Mouse (Mus musculus) embryonic facial prominence, embryonic 14.5 days (tissue): ENCODE results near the gene Zar1l. TPM values are rescaled to one million over a fixed set of nuclear protein-coding genes. Genes with fewer than 3 reads are reported as not detected.

Experiments
- ATAC-seq: fragments of 200-750 bp; cut with Nextera tagmentation; 2 replicates; pipeline ENCODE4 v1.8.0; 2017; ENCODE audit warnings: low read depth, moderate number of reproducible peaks, moderate TSS enrichment
- DNase-seq: peaks from one replicate; pipeline ENCODE4 v3.0.0-alpha.2; 2015; ENCODE audit warnings: low spot score
- H3K27ac ChIP-seq: fragments of 300-500 bp; sonication (generic); replicated peaks from 2 replicates; pipeline ENCODE4 v1.5.1; 2014; ENCODE audit warnings: low read depth, mild to moderate bottlenecking, low read length, moderate library complexity
- H3K27me3 ChIP-seq: fragments of 300-500 bp; sonication (generic); replicated peaks from 2 replicates; pipeline ENCODE4 v1.6.1; 2014; ENCODE audit warnings: low read length; ENCODE audit not compliant: control insufficient read depth, insufficient read depth
- H3K36me3 ChIP-seq: fragments of 300-500 bp; sonication (generic); 2 replicates; pipeline ENCODE4 v1.6.1; 2014; ENCODE audit warnings: low read length, mixed read lengths; ENCODE audit not compliant: control insufficient read depth, insufficient read depth
- H3K4me1 ChIP-seq: fragments of 300-500 bp; sonication (generic); 2 replicates; pipeline ENCODE4 v1.6.1; 2014; ENCODE audit warnings: antibody characterized with exemption, low read length; ENCODE audit not compliant: control insufficient read depth, insufficient read depth
- H3K4me2 ChIP-seq: fragments of 300-500 bp; sonication (generic); 2 replicates; pipeline ENCODE4 v1.6.1; 2014; ENCODE audit warnings: low read depth, mild to moderate bottlenecking, low read length, moderate library complexity, mixed read lengths
- H3K4me3 ChIP-seq: fragments of 300-500 bp; sonication (generic); 2 replicates; pipeline ENCODE4 v1.5.1; 2014; ENCODE audit warnings: low read depth, mild to moderate bottlenecking, low read length
- H3K9ac ChIP-seq: fragments of 300-500 bp; sonication (generic); 2 replicates; pipeline ENCODE4 v1.6.1; 2014; ENCODE audit warnings: low read depth, mild to moderate bottlenecking, low read length, moderate library complexity, mixed read lengths
- H3K9me3 ChIP-seq: fragments of 300-500 bp; sonication (generic); 2 replicates; pipeline ENCODE4 v1.6.1; 2016; ENCODE audit warnings: low read length; ENCODE audit not compliant: control insufficient read depth
- WGBS: fragments of 180-500 bp; shearing (Covaris S2); extraction: QIAGEN DNeasy Blood & Tissue Kit; methylation state at CpG from one replicate; pipeline ENCODE4 v1.1.7; 2014; 5-methylcytosine and 5-hydroxymethylcytosine counted together
- polyA plus RNA-seq: library from polyadenylated mRNA; unstranded; fragments of >200 nt; fragmentation: Nextera tagmentation; extraction: Ambion mirVana; gene quantifications from 2 replicates; pipeline ENCODE4 v1.2.1, GENCODE M21; 2014

Gene Zar1l
- not detected in 2 replicates for polyA plus RNA-seq

DNA sequence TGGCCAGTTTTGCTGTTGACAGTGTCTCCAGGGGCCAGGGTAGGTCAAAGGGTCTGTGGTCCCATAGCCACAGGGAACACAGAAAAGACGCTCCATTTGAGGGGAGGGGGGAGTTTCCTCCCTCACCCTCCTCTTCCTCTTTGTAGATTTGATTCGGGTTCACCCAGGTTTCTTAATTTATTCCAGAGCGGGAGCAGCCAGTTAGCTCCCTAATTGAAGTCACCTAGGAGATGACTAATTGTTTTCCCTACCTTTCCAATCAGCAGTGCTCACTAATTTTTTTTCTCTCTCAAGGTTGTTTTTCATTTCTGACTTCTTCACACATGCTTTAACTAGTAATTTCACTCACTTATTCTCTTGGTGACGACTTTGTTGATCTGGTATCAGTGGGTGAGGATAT lies at the start of gene Zar1l:
Gene Zar1l (minus strand): TSS at position 101 of the 400 bp plus-strand sequence.
- ATAC-seq (no peak), DNase-seq (no peak)
- no peaks in the 10 kb centered on the region for H3K36me3 ChIP-seq
- H3K4me2 ChIP-seq = no peak within 1 kb of the TSS
- no peak within 1 kb of the TSS for H3K4me3 ChIP-seq
- H3K4me1 ChIP-seq = 0 out of 2 replicates have a peak, but pooled peaks cover 2% of the 10 kb centered on the region
- H3K9me3 ChIP-seq = no peaks in the 10 kb centered on the region
- H3K27ac ChIP-seq = no peak within 1 kb of the TSS
- no peak within 1 kb of the TSS for H3K9ac ChIP-seq
- no peaks in the 10 kb centered on the region for H3K27me3 ChIP-seq
- 55% methylated on average over 3 of the region's 4 CpGs for WGBS

DNA sequence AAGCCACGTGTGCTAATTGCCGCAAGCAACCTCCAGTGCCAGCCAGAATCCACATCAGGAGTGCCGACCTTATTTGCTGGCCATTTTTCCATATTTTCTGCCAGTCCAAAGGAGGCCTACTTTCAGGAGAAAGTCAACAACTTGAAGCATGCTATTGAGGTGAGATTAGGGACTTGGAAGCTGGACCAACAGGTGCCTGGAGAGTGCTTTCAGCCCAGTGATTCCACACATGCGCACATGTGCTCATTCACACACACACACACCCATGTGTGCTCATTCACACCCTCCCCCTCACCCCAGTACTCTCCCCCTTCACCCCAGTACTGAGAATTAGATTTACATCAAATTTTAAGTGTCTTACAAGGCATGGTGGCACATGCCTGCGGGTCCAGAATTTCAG lies 49.0 kb upstream of the Zar1l start:
- no peak for DNase-seq
- Histone ChIP-seq H3K27me3 (no peaks in the 10 kb centered on the region), H3K36me3 (peaks cover 49% of the 10 kb centered on the region), H3K27ac (no peak overlapping the region), H3K4me1 (no peaks in the 10 kb centered on the region), H3K9ac (no peak overlapping the region), H3K4me2 (no peak overlapping the region), H3K9me3 (no peaks in the 10 kb centered on the region), H3K4me3 (no peak overlapping the region)
- WGBS = 89% methylated on average over 5 of the region's 5 CpGs
- ATAC-seq = no peak

DNA sequence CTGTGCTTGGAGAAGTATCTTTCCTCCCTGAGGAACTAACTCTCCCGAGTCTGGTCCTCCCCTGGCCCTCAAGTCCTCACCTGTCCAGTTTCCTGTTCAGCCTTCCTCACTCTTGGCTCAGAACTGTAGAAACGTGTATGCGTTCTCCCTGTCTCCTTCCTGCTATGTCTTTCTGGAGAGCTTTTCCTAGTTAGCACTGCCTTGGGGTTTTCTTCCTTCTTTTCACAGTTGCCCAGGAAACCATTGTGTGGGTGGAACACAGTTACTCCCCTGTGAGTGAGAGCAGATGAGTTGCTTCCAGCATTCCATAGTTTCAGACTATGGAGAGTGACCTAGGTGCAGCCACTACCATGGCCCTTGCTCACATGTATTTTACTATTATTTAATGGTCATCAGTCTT lies 48.3 kb upstream of the Zar1l start:
- H3K4me2 ChIP-seq = no peak overlapping the region
- DNase-seq (no peak), ATAC-seq (no peak)
- H3K27me3 ChIP-seq = no peaks in the 10 kb centered on the region
- no peak overlapping the region for H3K4me3 ChIP-seq
- H3K4me1 ChIP-seq = no peaks in the 10 kb centered on the region
- 69% methylated on average over 3 of the region's 3 CpGs for WGBS
- H3K9me3 ChIP-seq = no peaks in the 10 kb centered on the region
- H3K36me3 ChIP-seq = peaks cover 52% of the 10 kb centered on the region
- no peak overlapping the region for H3K27ac ChIP-seq
- H3K9ac ChIP-seq = no peak overlapping the region

DNA sequence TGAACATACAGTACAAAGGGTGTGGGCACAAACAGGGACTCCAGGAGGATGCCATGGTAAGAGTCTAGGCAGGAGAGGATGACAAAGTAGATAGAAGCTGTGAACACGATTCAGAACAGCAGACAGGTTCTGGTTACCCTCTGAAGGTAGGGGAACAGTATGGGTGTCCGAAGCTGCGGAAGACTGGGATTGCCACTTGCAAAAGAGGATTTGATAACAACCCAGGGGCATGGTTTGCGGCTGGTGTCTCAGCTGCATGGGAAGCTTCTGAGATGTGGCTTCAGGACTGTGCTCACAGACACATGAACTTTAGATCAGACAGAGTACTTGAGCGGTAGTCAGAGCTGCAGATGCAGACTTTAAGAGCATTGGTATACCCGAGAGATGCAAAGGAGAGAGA lies 46.5 kb upstream of the Zar1l start:
- 92% methylated on average over 6 of the region's 6 CpGs for WGBS
- no peak overlapping the region for H3K4me3 ChIP-seq
- H3K36me3 ChIP-seq = peaks cover 69% of the 10 kb centered on the region
- H3K9ac ChIP-seq = no peak overlapping the region
- H3K4me2 ChIP-seq = no peak overlapping the region
- no peaks in the 10 kb centered on the region for H3K9me3 ChIP-seq
- ATAC-seq (no peak), DNase-seq (no peak)
- H3K27ac ChIP-seq = no peak overlapping the region
- no peaks in the 10 kb centered on the region for H3K27me3 ChIP-seq
- H3K4me1 ChIP-seq = no peaks in the 10 kb centered on the region

DNA sequence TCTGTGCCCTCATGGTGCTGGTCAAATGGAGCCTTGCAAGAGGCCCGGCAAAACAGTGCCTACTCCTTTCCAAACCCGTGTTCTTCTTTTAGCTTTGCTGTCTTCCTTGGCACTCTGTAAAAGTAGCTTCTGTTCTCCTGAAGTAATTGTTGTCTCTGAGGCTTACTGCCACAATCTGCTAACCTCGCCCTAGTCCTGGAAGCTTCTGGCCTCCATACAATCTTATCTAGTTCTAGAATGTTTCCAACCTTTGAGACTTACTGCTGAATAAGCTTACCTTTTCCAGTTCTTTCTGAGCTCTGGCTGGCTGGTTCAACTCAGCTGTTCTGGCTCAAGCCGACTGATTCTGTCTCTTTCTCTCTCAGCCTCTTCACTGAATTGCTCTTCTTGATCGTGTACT lies 43.8 kb upstream of the Zar1l start:
- no peak overlapping the region for H3K27ac ChIP-seq
- no peaks in the 10 kb centered on the region for H3K9me3 ChIP-seq
- H3K4me3 ChIP-seq = no peak overlapping the region
- H3K4me1 ChIP-seq = no peaks in the 10 kb centered on the region
- H3K4me2 ChIP-seq = no peak overlapping the region
- no peaks in the 10 kb centered on the region for H3K27me3 ChIP-seq
- 93% methylated on average over 5 of the region's 5 CpGs for WGBS
- peaks cover 68% of the 10 kb centered on the region for H3K36me3 ChIP-seq
- DNase-seq (no peak), ATAC-seq (no peak)
- H3K9ac ChIP-seq = no peak overlapping the region

DNA sequence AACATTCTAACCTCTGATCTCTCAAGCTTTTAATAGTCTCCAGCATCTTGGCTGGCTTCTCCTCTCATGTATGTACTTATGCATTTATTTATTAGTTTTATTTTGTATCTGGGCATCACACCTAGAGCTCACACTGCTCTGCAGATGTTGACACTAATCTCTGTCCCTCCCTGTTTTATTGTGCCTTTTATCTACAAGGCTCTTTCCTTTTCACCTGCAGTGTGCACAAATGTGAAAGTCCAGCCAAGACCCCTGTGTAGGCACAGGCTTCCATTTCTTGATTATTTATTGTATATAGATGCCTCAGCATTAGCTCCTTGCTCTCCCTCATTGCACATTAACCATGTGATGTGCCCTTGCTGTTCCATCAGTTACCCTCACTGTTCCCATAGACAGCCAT lies 43.4 kb upstream of the Zar1l start:
- Histone ChIP-seq H3K36me3 (peaks cover 64% of the 10 kb centered on the region), H3K9me3 (no peaks in the 10 kb centered on the region), H3K9ac (no peak overlapping the region), H3K4me1 (no peaks in the 10 kb centered on the region), H3K4me2 (no peak overlapping the region), H3K4me3 (no peak overlapping the region), H3K27ac (no peak overlapping the region), H3K27me3 (no peaks in the 10 kb centered on the region)
- DNase-seq (no peak), ATAC-seq (no peak)

DNA sequence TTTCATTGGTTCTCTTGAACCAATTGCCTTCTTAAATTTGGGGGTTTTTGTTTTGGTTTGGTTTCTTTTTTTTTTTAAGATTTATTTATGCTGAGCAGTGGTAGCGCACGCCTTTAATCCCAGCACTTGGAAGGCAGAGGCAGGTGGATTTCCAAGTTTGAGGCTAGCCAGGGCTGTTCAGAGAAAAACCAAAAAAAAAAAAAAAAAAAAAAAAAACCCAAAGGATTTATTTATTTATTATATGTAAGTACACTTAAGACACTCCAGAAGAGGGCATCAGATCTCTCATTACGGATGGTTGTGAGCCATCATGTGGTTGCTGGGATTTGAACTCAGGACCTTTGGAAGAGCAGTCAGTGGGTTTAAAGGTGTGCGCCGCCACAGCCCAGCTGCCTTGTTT lies 42.9 kb upstream of the Zar1l start:
- Histone ChIP-seq H3K4me2 (no peak overlapping the region), H3K27me3 (no peaks in the 10 kb centered on the region), H3K27ac (no peak overlapping the region), H3K4me1 (no peaks in the 10 kb centered on the region), H3K4me3 (no peak overlapping the region), H3K9me3 (no peaks in the 10 kb centered on the region), H3K36me3 (peaks cover 60% of the 10 kb centered on the region), H3K9ac (no peak overlapping the region)
- WGBS = 91% methylated on average over 5 of the region's 5 CpGs
- no peak for DNase-seq
- ATAC-seq = no peak

DNA sequence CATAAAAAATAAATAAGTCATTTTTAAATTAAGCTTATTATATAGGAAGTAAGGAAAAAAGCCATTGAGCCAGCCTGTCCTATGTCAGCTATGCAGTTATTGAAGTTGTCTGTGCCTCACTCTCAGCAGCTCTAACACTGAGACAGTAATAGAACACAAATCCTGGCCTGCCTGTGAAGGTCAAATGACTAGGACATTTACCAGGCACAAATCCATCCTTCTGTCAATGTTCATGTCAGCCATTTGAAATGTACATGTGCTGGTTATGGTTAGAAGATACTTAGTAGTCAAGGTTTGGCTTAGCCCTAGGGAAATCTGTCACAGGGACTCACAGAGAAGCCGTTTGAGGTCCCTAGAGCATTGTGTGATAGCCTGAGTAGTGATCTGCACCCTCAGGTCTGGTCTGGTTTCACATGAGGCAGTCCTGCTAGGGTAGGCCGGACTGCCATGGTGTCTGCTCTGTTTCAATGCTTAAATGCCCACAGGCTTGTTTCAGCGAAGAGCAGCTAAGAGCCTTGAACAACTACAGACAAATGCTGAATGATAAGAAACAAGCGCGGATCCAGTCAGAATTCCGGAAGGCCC lies 41.6 kb upstream of the Zar1l start:
- H3K4me2 ChIP-seq = no peak overlapping the region
- H3K4me1 ChIP-seq = no peaks in the 10 kb centered on the region
- 91% methylated on average over 6 of the region's 6 CpGs for WGBS
- no peak overlapping the region for H3K4me3 ChIP-seq
- no peaks in the 10 kb centered on the region for H3K27me3 ChIP-seq
- H3K9me3 ChIP-seq = no peaks in the 10 kb centered on the region
- H3K9ac ChIP-seq = no peak overlapping the region
- ATAC-seq (no peak), DNase-seq (no peak)
- no peak overlapping the region for H3K27ac ChIP-seq
- H3K36me3 ChIP-seq = peaks cover 63% of the 10 kb centered on the region

DNA sequence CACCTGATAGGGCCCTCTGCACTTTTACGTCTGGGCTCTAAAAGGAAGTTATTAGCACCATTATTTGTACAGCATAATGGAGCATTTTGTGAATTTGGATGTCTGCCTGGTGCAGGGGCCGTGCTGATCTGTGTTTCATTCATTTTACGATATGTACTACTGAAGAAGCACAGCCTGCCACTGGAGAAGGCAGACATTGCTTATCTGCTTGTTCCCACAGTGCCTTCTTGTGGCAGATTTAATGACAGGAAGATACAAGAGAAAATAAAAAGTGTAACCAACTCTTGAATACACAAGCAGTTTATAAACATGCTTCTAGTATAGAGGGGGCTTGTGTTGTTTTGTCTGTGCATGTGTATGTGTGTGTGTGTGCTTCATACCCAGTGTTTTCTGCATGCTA lies 33.7 kb upstream of the Zar1l start:
- no peaks in the 10 kb centered on the region for H3K27me3 ChIP-seq
- no peak overlapping the region for H3K27ac ChIP-seq
- ATAC-seq (no peak), DNase-seq (peak; percentile 10)
- no peaks in the 10 kb centered on the region for H3K9me3 ChIP-seq
- H3K9ac ChIP-seq = no peak overlapping the region
- H3K4me1 ChIP-seq = no peaks in the 10 kb centered on the region
- WGBS = 60% methylated on average over 3 of the region's 3 CpGs
- H3K4me2 ChIP-seq = no peak overlapping the region
- no peak overlapping the region for H3K4me3 ChIP-seq
- peaks cover 51% of the 10 kb centered on the region for H3K36me3 ChIP-seq
